Mouse (Mus musculus) gastrocnemius, postnatal 4 days (tissue): ENCODE measurements at regions not wholly inside any gene's neighbourhood (a gene's known extent, or its start where the extent isn't known, plus 50 kb on each side); places are given as distances from the start of the nearest gene placed in this dataset.

Source experiments
- DNase-seq, 2 experiments: peaks; one replicate each; pipeline ENCODE4 v3.0.0; 2021 to 2022; ENCODE audit warnings: low spot score in 2 of 2, mixed read lengths in 2 of 2

GRCm38 (mm10) chr12:22745556-22745955, 1034.5 kb downstream of the Gm10330 start:
- DNase-seq = peak; percentile 17 to 19

- DNase-seq = peak; percentile 16 to 18
Measured at GRCm38 (mm10) chr12:22745067-22745466, 1035.0 kb downstream of the Gm10330 start.
